Mouse (Mus musculus): Measurements from ENCODE around the gene 4632433K11Rik.

Gene 4632433K11Rik

GRCm38 (mm10) chr7:5033818-5034217 lies at the start of gene 4632433K11Rik:
TSS of gene 4632433K11Rik (plus strand) at chr7:5034118.
- Histone ChIP-seq H3K9me3 (ENCODE audit: low read length) (no peaks in the 10 kb centered on the region), H3K36me3 (ENCODE audit: insufficient read depth, low read length) (peaks cover 24% of the 10 kb centered on the region), H3K4me1 (replicated peaks; ENCODE audit: low read depth, low read length) (peaks cover 46% of the 10 kb centered on the region), H3K4me3 (replicated peaks; ENCODE audit: low read length) (no peak within 1 kb of the TSS), H3K27me3 (ENCODE audit: insufficient read depth, low read length) (peaks cover 61% of the 10 kb centered on the region)
- TF ChIP-seq POU5F1 (IDR thresholded peaks at IDR 0.05; ENCODE audit: borderline replicate concordance, low read length), result no peak
- no peak for TF ChIP-seq CTCF (conservative IDR thresholded peaks at IDR 0.05; ENCODE audit: low read length)
- no peak for TF ChIP-seq NANOG (IDR thresholded peaks at IDR 0.05; ENCODE audit: borderline replicate concordance, low read length)

GRCm38 (mm10) chr7:4988250-4988649 lies 45.7 kb upstream of the 4632433K11Rik start:
- H3K4me3 ChIP-seq (replicated peaks; ENCODE audit: low read length), result no peak overlapping the region
- TF ChIP-seq CTCF (conservative IDR thresholded peaks at IDR 0.05; ENCODE audit: low read length) (no peak), POU5F1 (IDR thresholded peaks at IDR 0.05; ENCODE audit: borderline replicate concordance, low read length) (no peak), NANOG (IDR thresholded peaks at IDR 0.05; ENCODE audit: borderline replicate concordance, low read length) (no peak)
- H3K4me1 ChIP-seq (replicated peaks; ENCODE audit: low read depth, low read length), result peaks cover 10% of the 10 kb centered on the region
- H3K36me3 ChIP-seq (ENCODE audit: insufficient read depth, low read length), result no peaks in the 10 kb centered on the region
- H3K9me3 ChIP-seq (ENCODE audit: low read length), result peaks cover 10% of the 10 kb centered on the region; the same call in 1 of the 2 replicates
- peaks cover 59% of the 10 kb centered on the region for H3K27me3 ChIP-seq (ENCODE audit: insufficient read depth, low read length)

GRCm38 (mm10) chr7:4993347-4993998 lies 40.4 kb upstream of the 4632433K11Rik start:
- Histone ChIP-seq H3K27me3 (ENCODE audit: insufficient read depth, low read length) (peaks cover 57% of the 10 kb centered on the region), H3K9me3 (ENCODE audit: low read length) (peaks cover 10% of the 10 kb centered on the region; the same call in 1 of the 2 replicates), H3K36me3 (ENCODE audit: insufficient read depth, low read length) (no peaks in the 10 kb centered on the region), H3K4me1 (replicated peaks; ENCODE audit: low read depth, low read length) (peaks cover 39% of the 10 kb centered on the region), H3K4me3 (replicated peaks; ENCODE audit: low read length) (peak overlapping the region; percentile 77)
- no peak for TF ChIP-seq CTCF (conservative IDR thresholded peaks at IDR 0.05; ENCODE audit: low read length)
- no peak for TF ChIP-seq NANOG (IDR thresholded peaks at IDR 0.05; ENCODE audit: borderline replicate concordance, low read length)
- no peak for TF ChIP-seq POU5F1 (IDR thresholded peaks at IDR 0.05; ENCODE audit: borderline replicate concordance, low read length)

GRCm38 (mm10) chr7:4993999-4994788 lies 39.7 kb upstream of the 4632433K11Rik start:
- Histone ChIP-seq H3K36me3 (ENCODE audit: insufficient read depth, low read length) (no peaks in the 10 kb centered on the region), H3K4me1 (replicated peaks; ENCODE audit: low read depth, low read length) (peaks cover 46% of the 10 kb centered on the region), H3K27me3 (ENCODE audit: insufficient read depth, low read length) (peaks cover 60% of the 10 kb centered on the region), H3K9me3 (ENCODE audit: low read length) (peaks cover 10% of the 10 kb centered on the region; the same call in 1 of the 2 replicates), H3K4me3 (replicated peaks; ENCODE audit: low read length) (peak overlapping the region; percentile 77)
- no peak for TF ChIP-seq POU5F1 (IDR thresholded peaks at IDR 0.05; ENCODE audit: borderline replicate concordance, low read length)
- no peak for TF ChIP-seq NANOG (IDR thresholded peaks at IDR 0.05; ENCODE audit: borderline replicate concordance, low read length)
- TF ChIP-seq CTCF (conservative IDR thresholded peaks at IDR 0.05; ENCODE audit: low read length), result no peak

GRCm38 (mm10) chr7:4995268-4996002 lies 38.5 kb upstream of the 4632433K11Rik start:
- H3K36me3 ChIP-seq (ENCODE audit: insufficient read depth, low read length), result no peaks in the 10 kb centered on the region
- H3K4me1 ChIP-seq (replicated peaks; ENCODE audit: low read depth, low read length), result peaks cover 48% of the 10 kb centered on the region
- H3K4me3 ChIP-seq (replicated peaks; ENCODE audit: low read length), result peak overlapping the region; percentile 77
- no peak for TF ChIP-seq POU5F1 (IDR thresholded peaks at IDR 0.05; ENCODE audit: borderline replicate concordance, low read length)
- TF ChIP-seq CTCF (conservative IDR thresholded peaks at IDR 0.05; ENCODE audit: low read length), result no peak
- no peak for TF ChIP-seq NANOG (IDR thresholded peaks at IDR 0.05; ENCODE audit: borderline replicate concordance, low read length)
- H3K27me3 ChIP-seq (ENCODE audit: insufficient read depth, low read length), result peaks cover 60% of the 10 kb centered on the region
- peaks cover 10% of the 10 kb centered on the region; the same call in 1 of the 2 replicates for H3K9me3 ChIP-seq (ENCODE audit: low read length)

GRCm38 (mm10) chr7:4996003-4996895 lies 37.7 kb upstream of the 4632433K11Rik start, which contains the start of gene Zfp579:
TSS of gene Zfp579 (minus strand) at chr7:4996158.
- H3K36me3 ChIP-seq (ENCODE audit: insufficient read depth, low read length), result no peaks in the 10 kb centered on the region
- H3K4me1 ChIP-seq (replicated peaks; ENCODE audit: low read depth, low read length), result peaks cover 48% of the 10 kb centered on the region
- H3K27me3 ChIP-seq (ENCODE audit: insufficient read depth, low read length), result peaks cover 51% of the 10 kb centered on the region
- TF ChIP-seq NANOG (IDR thresholded peaks at IDR 0.05; ENCODE audit: borderline replicate concordance, low read length), result no peak
- TF ChIP-seq POU5F1 (IDR thresholded peaks at IDR 0.05; ENCODE audit: borderline replicate concordance, low read length), result no peak
- no peak for TF ChIP-seq CTCF (conservative IDR thresholded peaks at IDR 0.05; ENCODE audit: low read length)
- H3K4me3 ChIP-seq (replicated peaks; ENCODE audit: low read length), result peak within 1 kb of the TSS; percentile 77
- 0 out of 2 replicates have a peak, but pooled peaks cover 3% of the 10 kb centered on the region for H3K9me3 ChIP-seq (ENCODE audit: low read length)

GRCm38 (mm10) chr7:4996934-4997333 lies 37.0 kb upstream of the 4632433K11Rik start:
- no peak overlapping the region for H3K4me3 ChIP-seq (replicated peaks; ENCODE audit: low read length)
- TF ChIP-seq CTCF (conservative IDR thresholded peaks at IDR 0.05; ENCODE audit: low read length), result no peak
- no peak for TF ChIP-seq POU5F1 (IDR thresholded peaks at IDR 0.05; ENCODE audit: borderline replicate concordance, low read length)
- no peak for TF ChIP-seq NANOG (IDR thresholded peaks at IDR 0.05; ENCODE audit: borderline replicate concordance, low read length)
- H3K36me3 ChIP-seq (ENCODE audit: insufficient read depth, low read length), result no peaks in the 10 kb centered on the region
- peaks cover 46% of the 10 kb centered on the region for H3K27me3 ChIP-seq (ENCODE audit: insufficient read depth, low read length)
- H3K4me1 ChIP-seq (replicated peaks; ENCODE audit: low read depth, low read length), result peaks cover 48% of the 10 kb centered on the region
- H3K9me3 ChIP-seq (ENCODE audit: low read length), result peaks cover under 1% of the 10 kb centered on the region

Measured in E14TG2a.4 (cell line).